Mouse (Mus musculus) limb, embryonic 13.5 days (tissue): Measurements from ENCODE around the gene Zfp523. TPM values are rescaled to one million over a fixed set of nuclear protein-coding genes. Genes with fewer than 3 reads are reported as not detected.

ENCODE experiments used
- ATAC-seq: fragments of 200-750 bp; cut with Nextera tagmentation; 2 replicates; pipeline ENCODE4 v1.8.0; 2017; ENCODE audit warnings: low read depth, moderate number of reproducible peaks, moderate TSS enrichment; ENCODE audit not compliant: low FRiP score
- H3K27ac ChIP-seq: fragments of 300-500 bp; sonication (generic); 2 replicates; pipeline ENCODE4 v1.5.1; 2015; ENCODE audit warnings: inconsistent platforms, mild to moderate bottlenecking, moderate library complexity
- H3K27me3 ChIP-seq: fragments of 300-500 bp; sonication (generic); 2 replicates; pipeline ENCODE4 v1.6.1; 2015; ENCODE audit warnings: mild to moderate bottlenecking, inconsistent platforms
- H3K36me3 ChIP-seq: fragments of 300-500 bp; sonication (generic); 2 replicates; pipeline ENCODE4 v1.6.1; 2015; ENCODE audit warnings: inconsistent platforms, mild to moderate bottlenecking, moderate library complexity
- H3K4me1 ChIP-seq: fragments of 300-500 bp; sonication (generic); 2 replicates; pipeline ENCODE4 v1.6.1; 2015; ENCODE audit warnings: inconsistent platforms
- H3K4me2 ChIP-seq: fragments of 300-500 bp; sonication (generic); replicated peaks from 2 replicates; pipeline ENCODE4 v1.6.1; 2015; ENCODE audit warnings: inconsistent platforms, mild to moderate bottlenecking, moderate library complexity
- H3K4me3 ChIP-seq: fragments of 300-500 bp; sonication (generic); 2 replicates; pipeline ENCODE4 v1.5.1; 2015; ENCODE audit warnings: moderate library complexity, mild to moderate bottlenecking, inconsistent platforms
- H3K9ac ChIP-seq: fragments of 300-500 bp; sonication (generic); 2 replicates; pipeline ENCODE4 v1.6.1; 2015; ENCODE audit warnings: mild to moderate bottlenecking, inconsistent platforms
- H3K9me3 ChIP-seq: fragments of 300-500 bp; sonication (generic); 2 replicates; pipeline ENCODE4 v1.6.1; 2016; ENCODE audit warnings: inconsistent platforms
- WGBS: fragments of 180-500 bp; shearing (Covaris S2); methylation state at CpG from one replicate; pipeline ENCODE4 v1.1.7; 2015; 5-methylcytosine and 5-hydroxymethylcytosine counted together
- polyA plus RNA-seq: library from polyadenylated mRNA; unstranded; fragments of >200 nt; fragmentation: Nextera tagmentation; extraction: Ambion mirVana; gene quantifications from 2 replicates; pipeline ENCODE4 v1.2.1, GENCODE M21; 2015

Gene Zfp523
- polyA plus RNA-seq, 1 experiment from 2014 or later: 42.2 TPM

GRCm38 (mm10) chr17:28252281-28252648 is 75.3 kb downstream of the Zfp523 start:
- peaks cover 24% of the 10 kb centered on the region for H3K36me3 ChIP-seq

GRCm38 (mm10) chr17:28253216-28253615 is 76.3 kb downstream of the Zfp523 start:
- WGBS: 72% methylated on average over 7 of the region's 7 CpGs
- peaks cover 65% of the 10 kb centered on the region for H3K4me1 ChIP-seq
- no peak for ATAC-seq
- no peaks in the 10 kb centered on the region for H3K9me3 ChIP-seq
- no peak overlapping the region for H3K27ac ChIP-seq
- no peaks in the 10 kb centered on the region for H3K27me3 ChIP-seq
- no peak overlapping the region for H3K4me3 ChIP-seq
- peaks cover 24% of the 10 kb centered on the region for H3K36me3 ChIP-seq
- no peak overlapping the region for H3K9ac ChIP-seq
- no peak overlapping the region for H3K4me2 ChIP-seq

More at GRCm38 (mm10) chr17:28252281-28252648, 75.3 kb downstream of the Zfp523 start:
- no peaks in the 10 kb centered on the region for H3K9me3 ChIP-seq
- 71% methylated on average over 5 of the region's 5 CpGs for WGBS
- no peak overlapping the region for H3K27ac ChIP-seq
- H3K9ac ChIP-seq: no peak overlapping the region
- H3K4me2 ChIP-seq: no peak overlapping the region
- H3K4me3 ChIP-seq: no peak overlapping the region
- H3K27me3 ChIP-seq: no peaks in the 10 kb centered on the region
- H3K4me1 ChIP-seq: peaks cover 66% of the 10 kb centered on the region
- no peak for ATAC-seq

- WGBS: 52% methylated on average over 4 of the region's 4 CpGs
- Histone ChIP-seq H3K9ac (no peak overlapping the region), H3K36me3 (peaks cover 39% of the 10 kb centered on the region), H3K4me2 (no peak overlapping the region), H3K9me3 (no peaks in the 10 kb centered on the region), H3K4me3 (no peak overlapping the region), H3K27me3 (no peaks in the 10 kb centered on the region), H3K4me1 (peaks cover 50% of the 10 kb centered on the region), H3K27ac (no peak overlapping the region)
- ATAC-seq: no peak
Observed at GRCm38 (mm10) chr17:28254804-28255203, 77.9 kb downstream of the Zfp523 start.

Other genes starting within 250 kb of the Zfp523 start
- gene Tcp11, start 96.5 kb upstream of the Zfp523 start, polyA plus RNA-seq: 1.4 and 1.9 TPM in 2 replicates
- gene Scube3, start 35.0 kb upstream of the Zfp523 start, polyA plus RNA-seq: 10.3 and 11.3 TPM in 2 replicates
- gene Def6, start 30.6 kb downstream of the Zfp523 start, polyA plus RNA-seq: 10.8 and 12.1 TPM in 2 replicates
- 3.0 and 3.4 TPM in 2 replicates for gene Ppard, start 55.6 kb downstream of the Zfp523 start, polyA plus RNA-seq
- 36.0 and 37.3 TPM in 2 replicates for gene Fance, start 136.4 kb downstream of the Zfp523 start, polyA plus RNA-seq
- 580 and 609 TPM in 2 replicates for gene Rpl10a, start 151.3 kb downstream of the Zfp523 start, polyA plus RNA-seq
- 14.9 and 15.4 TPM in 2 replicates for gene Tead3, start 173.7 kb downstream of the Zfp523 start, polyA plus RNA-seq
- gene Tulp1, start 188.1 kb downstream of the Zfp523 start, polyA plus RNA-seq: 7.1 and 7.5 TPM in 2 replicates